Mouse (Mus musculus) urinary bladder, adult 18-20 months (tissue): Measurements from ENCODE around the gene Zfp979.
"Not testable (repeated sequence)": the region's sequence is repeated elsewhere in the genome, so short reads cannot be mapped to it uniquely, and the experiment has no call there.

Experiments used
- DNase-seq, 2 experiments: peaks; one replicate each; pipeline ENCODE4 v3.0.0; 2022; ENCODE audit warnings: low spot score in 2 of 2, mixed read lengths in 2 of 2

Gene Zfp979

DNA sequence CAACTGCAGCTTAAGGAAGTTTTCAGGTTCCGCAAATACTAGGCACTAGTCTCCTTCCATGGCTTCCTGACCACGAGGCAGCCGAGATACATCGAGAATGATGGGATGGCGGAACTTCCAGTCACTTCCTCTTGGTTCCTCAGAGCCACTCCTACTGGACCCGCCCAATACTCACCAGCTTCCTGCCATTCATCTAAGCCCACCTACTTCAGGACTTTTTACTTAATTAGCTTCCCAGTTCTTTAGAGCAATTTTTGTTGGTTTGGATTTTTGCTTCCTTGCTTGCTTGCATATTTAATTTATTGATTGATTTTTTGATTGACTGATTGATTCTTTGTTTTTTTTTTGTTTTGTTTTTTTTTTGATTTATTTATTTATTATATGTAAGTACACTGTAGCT lies at the start of gene Zfp979:
Gene Zfp979, minus strand, starts transcription at position 101 of the 400 bp plus-strand sequence.
- not testable (repeated sequence) for DNase-seq

DNA sequence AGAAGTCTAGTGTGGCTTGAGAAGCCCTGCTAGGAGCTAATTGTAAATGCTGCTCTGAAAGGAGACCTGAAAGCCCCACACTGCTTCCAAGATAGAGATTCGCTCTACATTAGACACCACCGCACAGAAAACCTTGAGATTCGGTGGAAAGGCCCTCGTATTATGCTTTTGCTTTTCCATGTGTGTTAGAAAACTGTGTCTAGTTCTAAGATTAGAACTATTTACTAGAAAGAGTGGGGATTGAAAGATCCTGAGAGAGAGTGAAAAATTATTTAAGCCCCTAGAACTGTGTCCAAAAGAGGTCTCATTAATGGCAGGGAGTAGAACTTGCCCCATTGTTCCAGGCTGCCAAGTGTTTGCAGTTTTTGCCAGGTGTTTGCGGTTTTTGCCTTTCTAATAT lies 12.9 kb upstream of the Zfp979 start:
- not testable (repeated sequence) for DNase-seq

DNA sequence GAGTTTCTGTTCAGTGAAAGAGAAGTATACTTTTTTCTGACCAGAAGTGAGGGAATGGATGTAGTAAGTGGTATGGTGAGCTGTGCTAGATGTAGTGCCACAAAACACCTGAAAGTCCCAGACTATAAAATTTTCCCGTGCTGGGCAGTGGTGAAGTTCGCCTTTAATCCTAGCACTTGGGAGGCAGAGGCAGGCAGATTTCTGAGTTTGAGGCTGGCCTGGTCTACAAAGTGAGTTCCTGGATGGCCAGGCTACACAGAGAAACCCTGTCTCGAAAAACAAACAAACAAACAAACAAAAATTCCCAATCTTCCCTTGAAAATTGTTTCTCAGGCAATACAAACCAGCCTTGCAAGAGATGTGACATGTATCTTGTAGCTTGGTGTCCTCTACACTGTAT lies 5.1 kb upstream of the Zfp979 start:
- DNase-seq, result not testable (repeated sequence)

DNA sequence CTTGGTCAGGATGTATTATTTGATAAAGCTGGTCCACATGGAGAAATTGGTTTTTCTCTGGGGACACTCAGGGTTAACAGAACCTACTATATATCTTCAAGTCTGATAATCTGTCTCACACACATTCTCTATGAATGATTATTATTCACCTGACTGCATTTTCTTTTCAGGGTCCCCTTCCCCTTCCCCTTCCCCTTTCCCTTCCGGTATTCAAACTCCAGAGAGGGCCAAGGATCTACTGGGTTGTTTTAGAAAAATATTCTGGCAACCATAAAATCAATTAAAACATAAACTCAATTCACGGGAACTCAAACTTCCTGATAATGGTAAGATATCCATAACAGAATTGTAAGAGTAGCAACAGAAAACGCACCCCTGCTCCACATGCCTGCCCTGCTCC lies 381 bp downstream of the Zfp979 start:
- DNase-seq, result not testable (repeated sequence)

DNA sequence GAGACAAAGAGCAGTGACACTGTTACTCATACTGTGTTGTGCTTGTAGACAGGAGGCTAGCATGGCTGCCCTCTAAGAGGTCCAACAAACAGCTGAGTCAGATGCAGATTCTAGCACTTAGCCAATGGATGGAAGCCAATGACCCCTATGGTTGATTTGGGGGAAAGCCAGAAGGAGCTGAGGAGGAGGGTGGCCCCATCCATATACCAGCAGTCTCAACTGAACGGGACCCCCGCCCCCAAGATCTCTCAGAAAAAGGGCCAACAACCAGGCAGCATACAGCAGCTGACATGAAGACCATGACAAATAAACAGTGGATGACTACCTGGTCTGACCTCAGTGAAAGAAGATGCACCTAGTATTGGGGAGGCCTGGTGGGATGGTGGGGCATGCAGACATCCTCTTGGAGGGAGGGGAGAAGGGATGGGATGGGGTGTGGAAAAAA lies 8.5 kb downstream of the Zfp979 start:
- not testable (repeated sequence) for DNase-seq

DNA sequence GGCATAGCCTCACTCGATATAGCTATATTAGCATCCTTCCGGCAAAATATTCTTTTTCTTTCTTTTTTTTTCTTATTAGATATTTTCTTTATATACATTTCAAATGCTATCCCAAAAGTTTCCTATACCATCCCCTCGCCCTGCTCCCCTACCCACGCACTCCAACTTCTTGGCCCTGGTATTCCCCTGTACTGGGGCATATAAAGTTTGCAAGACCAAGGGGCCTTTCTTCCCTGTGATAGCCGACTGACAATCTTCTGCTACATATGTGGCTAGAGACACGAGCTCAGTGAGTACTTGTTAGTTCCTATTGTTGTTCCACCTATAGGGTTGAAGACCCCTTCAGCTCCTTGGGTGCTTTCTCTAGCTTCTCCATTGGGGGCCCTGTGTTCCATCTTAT lies 35.8 kb downstream of the Zfp979 start:
- not testable (repeated sequence) for DNase-seq

DNA sequence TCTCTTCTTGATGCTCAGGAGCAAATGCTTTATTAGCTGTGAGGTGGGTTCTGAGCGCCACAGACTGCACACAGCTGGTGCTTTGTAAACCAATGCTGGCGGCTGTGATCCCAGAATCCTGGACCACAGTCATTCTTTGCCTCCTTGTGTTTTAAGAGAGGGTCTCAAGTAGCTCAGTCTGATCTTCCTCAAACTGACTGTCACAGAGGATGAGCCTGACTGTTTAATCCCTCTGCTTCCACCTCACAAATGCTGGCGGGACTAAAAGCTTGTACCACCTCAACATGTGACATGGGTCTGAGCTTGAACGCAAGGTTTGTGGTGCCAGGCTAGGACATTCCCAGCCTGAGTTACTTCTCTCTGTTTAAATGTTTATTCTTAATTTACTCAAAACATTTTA lies 36.8 kb downstream of the Zfp979 start:
- no peak for DNase-seq

DNA sequence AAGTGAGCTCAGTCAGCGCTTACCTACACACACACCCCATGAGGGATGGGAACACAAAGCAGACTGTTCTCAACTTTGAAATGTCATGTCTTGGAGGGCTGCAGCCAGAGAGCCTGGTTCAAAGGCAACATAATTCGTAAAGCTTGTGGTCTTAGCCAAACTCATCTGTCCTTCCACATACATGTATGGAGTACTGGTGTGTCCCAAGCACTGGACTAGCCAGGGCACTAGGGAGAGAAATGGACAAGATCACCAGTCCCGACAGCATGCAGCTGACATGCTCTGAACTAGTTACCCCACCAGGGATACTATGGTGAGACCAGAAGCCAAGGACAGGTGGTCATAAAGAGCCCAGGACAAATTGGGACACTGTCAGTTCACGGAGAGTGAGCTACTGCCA lies 38.5 kb downstream of the Zfp979 start:
- no peak for DNase-seq

DNA sequence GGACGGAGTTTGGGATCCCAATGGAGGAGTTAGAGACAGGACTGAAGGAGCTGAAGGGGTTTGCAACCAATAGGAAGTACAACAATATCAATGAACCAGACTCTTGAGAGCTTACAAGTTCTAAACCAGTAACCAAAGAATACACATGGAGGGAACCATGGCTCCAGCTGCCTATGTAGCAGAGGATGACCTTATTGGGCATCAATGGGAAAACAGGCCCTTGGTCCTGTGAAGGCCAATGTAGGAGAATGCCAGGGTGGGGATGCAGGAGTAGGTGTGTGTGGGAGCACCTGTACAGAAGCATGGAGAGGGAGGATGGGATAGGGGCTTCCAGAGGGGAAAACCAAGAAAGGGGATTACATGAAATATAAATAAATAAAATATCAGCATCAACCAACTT lies 40.4 kb downstream of the Zfp979 start:
- DNase-seq, result no peak

DNA sequence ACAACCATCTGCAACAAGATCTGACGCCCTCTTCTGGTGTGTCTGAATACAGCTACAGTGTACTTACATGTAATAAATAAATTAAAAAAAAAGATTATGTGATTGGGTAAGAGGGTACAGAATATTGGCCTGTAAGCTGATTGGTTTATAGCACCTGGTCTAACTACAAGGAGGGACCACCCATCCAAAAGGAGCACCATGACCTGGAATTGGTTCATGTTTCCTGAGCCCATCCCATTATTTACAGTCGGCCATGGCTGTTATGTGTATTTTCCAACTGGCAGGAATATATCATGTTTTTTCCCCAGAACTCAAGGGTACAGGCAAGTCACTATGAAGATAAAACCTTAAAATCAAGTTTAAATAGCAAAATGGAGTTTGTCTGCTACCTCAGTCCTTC lies 43.5 kb downstream of the Zfp979 start:
- no peak for DNase-seq

DNA sequence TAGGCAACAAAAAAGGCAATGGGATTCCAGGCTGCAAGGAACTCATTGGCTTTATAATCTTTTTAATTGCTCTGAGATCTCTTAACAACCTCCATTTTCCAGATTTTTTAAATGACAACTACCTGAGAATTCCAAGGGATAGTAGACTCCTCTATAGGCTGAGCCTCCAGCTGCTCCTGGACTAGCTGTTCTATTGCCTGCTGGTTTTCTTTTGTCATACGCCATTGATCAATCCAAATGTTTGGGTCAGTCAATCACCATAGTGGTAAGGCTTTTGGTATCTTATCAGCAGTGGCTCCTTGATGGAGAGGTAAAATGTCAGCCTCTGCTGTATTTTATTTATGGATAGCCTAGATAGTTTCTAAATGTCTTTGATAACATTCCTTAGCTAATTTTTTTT lies 44.6 kb downstream of the Zfp979 start:
- no peak for DNase-seq

DNA sequence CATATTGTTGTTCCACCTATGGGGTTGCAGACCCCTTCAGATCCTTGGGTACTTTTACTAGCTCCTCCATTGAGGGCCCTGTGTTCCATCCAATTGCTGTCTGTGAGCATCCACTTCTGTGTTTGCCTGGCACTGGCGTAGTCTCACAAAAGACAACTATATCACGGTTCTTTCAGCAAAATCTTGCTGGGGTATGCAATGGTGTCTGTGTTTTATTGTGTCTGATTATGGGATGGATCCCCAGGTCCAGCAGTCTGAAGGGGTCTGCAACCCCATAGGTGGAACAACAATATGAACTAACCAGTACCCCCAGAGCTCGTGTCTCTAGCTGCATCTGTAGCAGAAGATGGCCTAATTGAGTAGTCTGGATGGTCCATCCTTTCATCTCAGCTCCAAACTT lies 47.7 kb downstream of the Zfp979 start:
- not testable (repeated sequence) for DNase-seq

DNA sequence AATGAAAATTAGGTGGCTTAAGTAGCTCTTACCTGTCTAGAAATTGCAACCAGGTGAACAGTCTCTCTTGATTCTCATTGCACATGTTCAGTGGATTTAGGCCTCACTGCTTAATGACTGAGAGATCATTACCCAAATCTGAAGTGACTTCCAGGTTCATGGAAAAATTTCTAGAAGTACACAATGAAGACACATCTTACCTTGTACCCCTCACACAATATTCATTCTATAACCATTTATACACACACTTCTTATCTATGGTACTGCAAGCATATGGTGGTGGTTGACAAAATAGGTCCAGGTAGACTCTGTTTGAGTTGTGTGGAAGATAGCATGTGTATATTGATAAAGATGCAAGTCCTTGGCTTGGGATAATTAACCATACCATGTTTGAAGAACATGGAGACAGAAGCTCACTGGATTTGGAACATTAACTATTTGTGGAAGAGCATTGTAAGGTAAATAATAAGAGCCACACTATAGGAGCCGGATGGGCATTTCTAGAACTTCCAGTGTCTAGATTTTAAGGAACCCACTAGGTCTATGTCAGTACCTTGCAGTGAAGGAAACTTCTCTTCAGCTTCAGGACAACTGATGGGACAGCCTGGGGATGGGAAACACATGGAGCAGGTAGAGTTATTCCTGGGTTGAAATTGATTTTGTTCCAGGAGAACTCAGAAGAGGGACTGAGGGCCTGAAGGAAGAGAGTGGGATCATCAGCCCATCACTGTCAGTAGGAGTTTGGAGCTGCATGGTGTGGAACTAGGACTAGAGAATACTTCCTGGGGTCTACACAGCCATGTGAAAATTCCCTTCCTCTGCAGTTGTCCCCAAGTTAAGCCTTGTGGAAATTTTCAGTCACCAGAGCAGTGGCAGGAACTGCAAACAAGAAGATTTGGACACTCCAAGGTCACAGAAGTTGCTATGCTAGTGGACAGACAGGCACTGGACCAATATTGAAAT lies 55.5 kb downstream of the Zfp979 start:
- DNase-seq, result no peak

DNA sequence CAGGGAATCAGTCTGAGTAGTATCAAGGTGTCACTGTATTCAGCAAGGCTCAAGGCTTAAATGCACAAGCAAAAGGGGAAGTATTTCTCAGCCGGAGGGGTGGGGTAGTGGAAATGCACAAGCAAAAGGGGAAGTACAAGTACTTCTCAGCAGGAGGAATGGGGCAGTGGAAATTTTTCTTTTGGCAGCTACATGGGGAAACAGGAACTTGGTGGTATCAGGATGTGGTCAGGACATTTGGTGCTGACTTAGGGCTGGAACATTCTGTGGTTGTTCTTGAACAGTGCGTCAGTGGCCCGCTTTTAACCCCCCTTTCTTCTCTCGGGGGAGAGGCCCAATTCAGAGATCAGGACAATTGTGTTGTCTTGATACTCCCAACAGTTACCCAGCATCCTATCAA lies 62.9 kb downstream of the Zfp979 start:
- DNase-seq, result not testable (repeated sequence)

DNA sequence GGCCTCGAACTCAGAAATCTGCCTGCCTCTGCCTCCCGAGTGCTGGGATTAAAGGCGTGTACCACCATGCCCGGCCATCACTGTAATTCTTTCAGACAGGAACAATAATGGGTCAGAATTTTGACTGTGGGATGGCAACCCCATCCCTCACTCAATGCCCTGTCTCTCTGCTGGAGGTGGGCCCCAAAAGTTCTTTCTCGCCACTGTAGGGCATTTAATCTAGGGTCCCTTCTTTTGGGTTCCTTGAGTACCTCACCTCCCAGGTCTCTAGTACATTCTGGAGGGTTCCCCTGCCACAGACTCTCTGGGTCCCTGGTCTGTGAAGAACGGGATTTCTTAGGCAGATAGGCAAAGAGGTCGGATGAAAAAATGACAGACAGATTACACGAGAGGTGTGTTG lies 71.2 kb downstream of the Zfp979 start:
- not testable (repeated sequence) for DNase-seq

DNA sequence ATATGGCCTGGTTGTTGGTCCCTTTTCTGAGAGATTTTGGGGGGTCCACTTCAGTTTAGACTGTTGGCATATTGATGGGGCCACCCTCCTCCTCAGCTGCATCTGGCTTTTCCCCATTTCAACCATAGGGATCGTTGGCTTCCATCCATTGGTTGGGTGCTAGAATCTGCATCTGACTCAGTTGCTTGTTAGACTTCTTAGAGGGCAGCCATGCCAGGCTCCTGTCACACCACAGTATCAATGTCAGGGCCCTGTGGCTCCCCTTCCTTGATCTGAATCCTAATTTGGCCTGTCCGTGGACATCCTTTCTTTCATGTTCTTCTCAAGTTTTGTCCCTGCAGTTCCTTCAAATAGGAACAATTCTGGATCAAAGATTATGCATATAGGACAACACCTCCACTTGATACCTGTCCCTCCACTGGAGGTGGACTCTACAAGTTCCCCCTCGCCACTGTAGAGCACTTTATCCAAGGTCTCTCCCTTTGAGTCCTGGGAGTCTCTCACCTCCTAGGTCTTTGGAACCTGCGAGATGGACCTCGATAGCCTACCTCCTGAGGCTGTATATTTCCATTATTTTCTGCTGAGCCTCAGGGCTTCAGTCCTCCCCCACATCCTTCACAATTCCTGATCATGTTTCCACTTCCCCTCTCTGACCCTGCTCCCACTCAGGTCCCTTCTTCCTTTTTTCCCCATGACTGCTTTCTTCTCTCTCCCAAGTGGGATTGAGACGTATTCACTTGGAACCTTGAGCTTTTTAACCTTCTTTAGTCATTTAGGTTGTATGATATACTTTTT lies 76.7 kb downstream of the Zfp979 start:
- DNase-seq, result no peak
